Mouse (Mus musculus) C2C12 (cell line): Measurements from ENCODE around the gene Cpne2. TPM values are rescaled to one million over a fixed set of nuclear protein-coding genes. Genes with fewer than 3 reads are reported as not detected.

Source experiments
- H3K27me3 ChIP-seq: one replicate; pipeline ENCODE4 v1.6.1; 2011; ENCODE audit not compliant: control insufficient read depth, insufficient read depth, insufficient read length
- H3K36me3 ChIP-seq: one replicate; pipeline ENCODE4 v1.6.1; 2011; ENCODE audit not compliant: control insufficient read depth, insufficient read depth
- H3K4me3 ChIP-seq: one replicate; pipeline ENCODE4 v1.5.1; 2011; ENCODE audit warnings: mild to moderate bottlenecking, control low read depth; ENCODE audit not compliant: poor library complexity, insufficient read depth, severe bottlenecking
- H3K79me2 ChIP-seq: one replicate; pipeline ENCODE4 v1.6.1; 2011; ENCODE audit not compliant: control insufficient read depth, insufficient read depth
- H3K79me3 ChIP-seq: one replicate; pipeline ENCODE4 v1.6.1; 2011; ENCODE audit warnings: low read depth, control low read depth
- H3ac ChIP-seq: one replicate; pipeline ENCODE3; 2011; ENCODE audit warnings: low read depth; ENCODE audit not compliant: control insufficient read depth, insufficient read length
- CEBPB ChIP-seq: IDR thresholded peaks from one replicate; pipeline ENCODE4 v1.6.1; 2011; ENCODE audit warnings: low read depth, mild to moderate bottlenecking, control low read depth, moderate library complexity
- CTCF ChIP-seq: IDR thresholded peaks from one replicate; pipeline ENCODE4 v1.5.1; 2011; ENCODE audit not compliant: control insufficient read depth, insufficient read depth, insufficient read length
- FOSL1 ChIP-seq: IDR thresholded peaks from one replicate; pipeline ENCODE4 v1.8.0; 2011; ENCODE audit warnings: mild to moderate bottlenecking, low read length; ENCODE audit not compliant: poor library complexity, insufficient read depth, severe bottlenecking
- MAX ChIP-seq: IDR thresholded peaks from one replicate; pipeline ENCODE4 v1.6.1; 2011; ENCODE audit warnings: mild to moderate bottlenecking, control low read depth
- MYOD1 ChIP-seq: IDR thresholded peaks from one replicate; pipeline ENCODE4 v1.6.1; 2011; ENCODE audit warnings: low read depth; ENCODE audit not compliant: control insufficient read depth, insufficient read length
- MYOG ChIP-seq: IDR thresholded peaks from one replicate; pipeline ENCODE4 v1.6.1; 2011; ENCODE audit not compliant: control insufficient read depth, insufficient read length; ENCODE audit errors: extremely low read depth
- USF1 ChIP-seq: IDR thresholded peaks from one replicate; pipeline ENCODE4 v1.6.1; 2011; ENCODE audit warnings: low read depth, mild to moderate bottlenecking, control low read depth, moderate library complexity
- polyA plus RNA-seq: library from polyadenylated mRNA; unstranded; fragments of >200 nt; fragmentation: generic; extraction: Trizol; gene quantifications from one replicate; pipeline ENCODE4 v1.2.1, GENCODE M21; 2012; ENCODE audit warnings: missing spikeins

Gene Cpne2
- polyA plus RNA-seq, 1 experiment = 59.9 TPM

DNA sequence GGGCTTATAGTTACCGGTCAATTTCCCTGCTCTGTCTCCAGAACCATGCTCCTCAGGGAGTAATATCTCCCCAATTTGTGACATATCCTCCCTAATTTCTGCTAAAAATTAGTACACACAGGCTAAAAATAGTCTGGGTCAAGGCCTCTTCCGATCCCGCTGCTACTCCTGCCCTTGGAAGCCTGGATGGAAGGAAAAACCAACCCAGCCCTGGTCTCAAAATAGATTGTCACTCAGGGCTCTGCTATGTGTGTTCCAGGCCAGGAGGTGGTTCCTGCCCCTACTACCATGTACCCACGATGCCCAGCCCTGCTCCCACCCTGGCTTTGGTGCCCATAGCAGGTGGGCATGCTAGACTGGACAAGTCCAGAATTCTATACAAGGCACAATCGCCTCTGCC is 17.2 kb downstream of the Cpne2 start:
- Histone ChIP-seq H3K79me3 (no peaks in the 10 kb centered on the region), H3K27me3 (no peaks in the 10 kb centered on the region), H3ac (no peak overlapping the region), H3K4me3 (no peak overlapping the region), H3K36me3 (peaks cover 9% of the 10 kb centered on the region), H3K79me2 (no peaks in the 10 kb centered on the region)
- TF ChIP-seq MYOD1 (no peak), MAX (no peak), CEBPB (no peak), MYOG (no peak), USF1 (no peak), CTCF (no peak), FOSL1 (no peak)

DNA sequence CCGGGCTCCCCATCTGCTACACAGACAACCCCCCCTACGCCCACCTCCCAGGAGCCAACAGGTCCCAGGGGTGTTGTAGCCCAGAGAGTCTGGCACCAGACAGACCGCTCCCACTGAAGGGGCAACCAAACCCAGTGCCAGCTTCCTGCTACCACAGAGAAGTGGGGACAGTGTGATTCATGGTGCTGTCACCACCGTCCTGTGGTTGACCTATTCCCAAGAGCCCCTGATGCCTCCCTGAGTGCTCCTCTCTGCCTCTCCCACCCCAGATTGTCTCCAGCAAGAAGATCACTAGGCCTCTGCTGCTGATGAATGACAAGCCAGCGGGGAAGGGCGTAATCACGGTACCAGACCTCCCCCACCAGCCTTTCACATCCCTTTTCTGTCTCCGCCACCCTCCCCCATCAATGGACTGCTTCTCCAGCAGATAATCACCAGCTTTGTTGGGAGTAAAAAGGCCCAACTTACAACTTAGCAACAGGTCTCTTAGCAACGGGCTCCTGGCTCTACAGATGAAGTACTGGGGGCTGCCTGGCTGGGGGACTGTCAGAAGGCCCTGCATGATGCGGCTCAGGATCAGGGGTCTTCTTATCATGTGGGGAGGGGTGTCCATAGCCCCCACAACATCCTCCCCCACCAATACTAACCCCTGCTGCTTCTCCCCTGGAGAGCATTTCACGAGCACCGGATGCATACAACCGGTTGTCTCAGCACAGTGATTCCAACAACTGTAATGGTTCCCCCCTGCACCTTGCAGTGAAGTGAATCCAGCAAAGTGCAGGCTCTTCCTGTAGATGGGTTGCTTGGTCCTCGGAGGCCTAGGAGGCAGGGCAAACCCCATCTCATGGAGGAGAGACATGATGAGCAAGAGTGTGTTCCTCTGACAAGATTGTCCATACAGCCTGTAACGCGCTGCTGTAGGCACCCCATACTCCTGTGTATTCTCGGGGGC is 19.0 kb downstream of the Cpne2 start:
- H3K79me2 ChIP-seq = no peaks in the 10 kb centered on the region
- TF ChIP-seq MYOD1 (peak; percentile 48), CTCF (no peak), FOSL1 (peak; percentile 97)
- no peaks in the 10 kb centered on the region for H3K79me3 ChIP-seq
- H3K4me3 ChIP-seq = no peak overlapping the region
- no peak overlapping the region for H3ac ChIP-seq
- no peaks in the 10 kb centered on the region for H3K27me3 ChIP-seq
- peaks cover 9% of the 10 kb centered on the region for H3K36me3 ChIP-seq

- peaks cover 6% of the 10 kb centered on the region for H3K36me3 ChIP-seq
- TF ChIP-seq CTCF (no peak), MYOD1 (no peak), FOSL1 (no peak), MAX (no peak), MYOG (no peak), USF1 (no peak), CEBPB (no peak)
- no peak overlapping the region for H3K4me3 ChIP-seq
- no peaks in the 10 kb centered on the region for H3K79me2 ChIP-seq
- H3K79me3 ChIP-seq = no peaks in the 10 kb centered on the region
- no peaks in the 10 kb centered on the region for H3K27me3 ChIP-seq
- H3ac ChIP-seq = no peak overlapping the region
Measured at GRCm38 (mm10) chr8:94552696-94553095, 19.9 kb downstream of the Cpne2 start.

- H3K79me3 ChIP-seq = no peaks in the 10 kb centered on the region
- H3K27me3 ChIP-seq = no peaks in the 10 kb centered on the region
- no peak overlapping the region for H3ac ChIP-seq
- H3K36me3 ChIP-seq = peaks cover 17% of the 10 kb centered on the region
- H3K79me2 ChIP-seq = no peaks in the 10 kb centered on the region
- no peak overlapping the region for H3K4me3 ChIP-seq
- TF ChIP-seq USF1 (no peak), FOSL1 (no peak), CEBPB (no peak), MAX (no peak), MYOG (no peak), MYOD1 (no peak), CTCF (no peak)
Measured at GRCm38 (mm10) chr8:94557281-94557680, 24.5 kb downstream of the Cpne2 start.

DNA sequence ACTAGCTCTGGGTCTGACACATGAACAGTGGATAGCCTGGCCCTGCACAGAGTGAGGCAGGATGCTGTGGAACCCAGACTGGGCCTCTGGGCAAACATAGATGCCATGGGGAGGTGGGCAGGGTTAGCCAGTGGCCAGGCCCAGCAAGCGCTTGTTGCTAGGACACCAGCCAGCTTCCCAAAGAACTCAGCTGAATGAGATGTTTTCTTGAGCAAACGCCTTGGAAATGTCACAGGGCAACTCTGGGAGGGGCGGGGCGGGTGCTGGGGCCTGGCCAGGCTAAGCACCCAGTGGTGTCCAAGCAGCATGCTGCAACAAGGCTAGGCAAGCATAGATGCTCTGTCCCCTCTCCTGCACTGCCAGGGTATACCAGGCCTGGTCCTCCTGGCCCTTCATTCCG is 28.5 kb downstream of the Cpne2 start:
- H3K4me3 ChIP-seq = no peak overlapping the region
- H3K36me3 ChIP-seq = peaks cover 20% of the 10 kb centered on the region
- H3ac ChIP-seq = no peak overlapping the region
- H3K79me3 ChIP-seq = no peaks in the 10 kb centered on the region
- H3K79me2 ChIP-seq = no peaks in the 10 kb centered on the region
- no peaks in the 10 kb centered on the region for H3K27me3 ChIP-seq
- TF ChIP-seq MYOG (no peak), CEBPB (no peak), CTCF (no peak), MAX (no peak), USF1 (no peak), MYOD1 (no peak), FOSL1 (no peak)
